Mouse (Mus musculus) lung, postnatal 25 days (tissue): ENCODE results near the gene Rbp7.

Source experiments
- DNase-seq: peaks from one replicate; pipeline ENCODE4 v3.0.0; 2022; ENCODE audit warnings: low spot score

Gene Rbp7

DNA sequence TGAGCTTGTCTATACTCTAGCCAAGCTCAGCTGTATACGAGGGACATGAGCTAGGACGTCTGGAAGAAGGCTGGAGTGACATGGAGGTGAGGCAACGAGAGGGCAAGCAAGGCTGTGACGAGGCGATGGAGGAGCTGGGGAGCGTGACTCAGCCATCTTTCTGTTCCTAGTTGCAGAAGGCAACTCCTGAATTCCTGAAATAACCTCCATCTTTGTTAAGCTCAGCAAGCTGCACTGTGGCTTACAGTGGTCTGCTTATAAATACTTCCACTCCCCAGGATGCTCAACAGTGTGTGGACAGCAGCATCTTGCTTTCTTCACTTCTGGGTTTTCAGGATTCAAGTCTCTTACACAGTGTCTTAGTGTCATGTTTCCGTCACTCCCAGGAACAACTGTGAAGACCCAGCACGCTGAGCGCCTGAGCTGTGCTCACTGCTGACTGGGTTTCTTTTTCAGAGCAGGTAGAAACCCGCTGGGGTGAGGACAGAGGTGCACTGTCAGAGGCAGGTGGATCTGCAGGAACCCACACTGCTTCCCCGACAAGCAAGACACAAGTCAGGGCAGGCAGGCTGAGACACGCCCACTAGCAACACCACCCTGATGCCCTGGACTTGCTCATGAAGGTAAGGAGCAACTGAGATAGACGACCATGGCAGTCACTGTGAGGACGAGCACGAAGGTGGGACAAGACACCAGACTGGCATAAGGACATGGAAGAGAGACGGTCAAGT lies 48.9 kb downstream of the Rbp7 start:
- DNase-seq = no peak

DNA sequence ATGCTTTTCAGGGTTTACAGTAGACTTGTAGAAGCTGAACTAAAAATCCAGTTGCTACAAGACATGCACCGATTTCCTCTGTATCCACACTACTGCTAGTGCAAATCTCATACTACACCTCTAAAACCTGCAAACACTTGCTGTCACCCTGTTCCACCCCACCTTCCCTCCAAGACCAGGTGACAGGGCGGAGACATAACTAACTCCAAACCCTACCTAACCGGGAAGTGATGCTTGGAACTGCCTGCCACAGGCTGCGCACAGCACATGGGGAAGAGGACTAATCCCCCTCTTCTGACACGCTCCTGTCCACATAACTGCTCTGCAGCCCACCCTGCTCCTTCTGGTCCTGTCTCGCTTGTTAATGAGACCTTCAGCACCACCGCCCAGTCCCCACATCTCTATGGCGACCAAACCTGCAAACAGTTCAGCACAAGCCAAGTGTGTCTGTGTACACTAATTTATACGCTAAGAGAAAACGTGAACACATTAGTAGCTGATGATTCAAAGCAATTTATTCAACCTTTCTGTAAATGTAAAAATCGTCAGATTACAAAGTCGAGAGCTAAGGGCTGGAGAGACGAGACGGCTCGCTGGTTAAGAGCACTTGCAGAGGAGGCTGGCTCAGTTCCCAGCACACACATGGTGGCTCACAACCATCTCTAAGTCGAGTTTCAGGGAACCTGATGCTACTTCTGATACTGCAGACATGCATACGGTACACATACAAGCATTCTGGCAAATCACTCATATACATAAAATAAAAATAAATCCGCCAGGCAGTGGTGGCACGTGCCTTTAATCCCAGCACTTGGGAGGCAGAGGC lies 49.9 kb downstream of the Rbp7 start:
- DNase-seq = no peak

GRCm38 (mm10) chr4:149403037-149403436 lies 51.7 kb downstream of the Rbp7 start:
- DNase-seq = no peak

- DNase-seq = no peak
Observed at GRCm38 (mm10) chr4:149401591-149401982, 53.2 kb downstream of the Rbp7 start.

DNA sequence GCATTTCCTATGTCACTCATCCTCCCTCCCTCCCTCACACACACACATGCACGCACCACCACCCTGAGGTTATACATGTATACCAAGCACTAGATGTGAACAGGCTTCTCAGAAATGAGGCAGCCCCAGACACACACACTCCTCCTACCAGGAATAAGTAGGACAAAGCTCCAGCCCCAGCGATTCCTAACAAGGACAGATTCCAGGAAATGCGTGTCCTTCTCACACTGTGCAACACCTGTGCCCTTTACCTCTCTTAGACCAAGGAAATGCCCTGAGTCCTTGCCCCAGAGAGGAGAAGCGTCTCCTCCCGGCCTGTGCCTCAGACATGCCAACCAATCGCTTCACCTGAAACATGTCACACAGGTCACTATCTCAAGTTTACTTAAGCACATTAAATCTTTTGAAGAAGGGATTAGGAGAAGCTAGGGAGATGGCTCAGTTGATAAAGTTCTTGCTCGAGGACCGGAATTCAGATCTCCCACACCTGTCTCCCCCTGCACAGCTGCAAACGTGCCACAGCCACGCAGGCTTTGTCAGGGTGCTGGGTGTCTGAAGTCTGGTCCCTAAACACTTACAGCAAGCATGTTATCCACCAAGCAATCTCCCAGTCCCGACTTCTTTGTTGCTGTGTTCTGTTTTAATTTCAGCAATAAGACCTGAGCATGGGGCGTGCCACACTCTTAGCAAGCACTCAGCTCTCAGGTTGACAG lies 53.7 kb downstream of the Rbp7 start:
- no peak for DNase-seq
